Comparison of ENCODE assay signal across 9 mouse cellular contexts in genomic region chr5:90977244-90977643, GRCm38 (mm10). TPM values are rescaled to one million over a fixed set of nuclear protein-coding genes. Genes with fewer than 3 reads are reported as not detected.
DNase-seq lines count a peak whose midpoint lies in the region; ATAC-seq and TF ChIP-seq lines count a peak whose summit lies in the region.
"Had no signal": no experiment of that assay in that cellular context is flagged by ENCODE, and none has a peak within 500 bp of the region (broad histone marks: within the 10 kb centered on the region; RNA-seq: fewer than 3 reads in every experiment).

No protein-coding gene starts in this region.

- H3K27ac ChIP-seq in intestine, postnatal 0 days (ENCODE audit: low read depth, low read length), result no peak overlapping the region
- H3K27ac ChIP-seq in intestine, embryonic 15.5 days, result no peak overlapping the region

- peak; percentile 76 for TF ChIP-seq CTCF in intestine, postnatal 0 days (IDR thresholded peaks at IDR 0.05; ENCODE audit: low read depth)

- peak; percentile 61 for DNase-seq in ZHBTc4 (ENCODE audit: low read depth, low spot score)
- DNase-seq in cerebellum, postnatal 4 days (ENCODE audit: low spot score in 2 of 2), result peak; percentile 37 to 66
- DNase-seq in gastrocnemius, postnatal 25 days, result peak; percentile 25
- peak; percentile 27 for DNase-seq in large intestine, adult 2 months (ENCODE audit: low read depth, low spot score)
- peak; percentile 50 for DNase-seq in lung, postnatal 25 days (ENCODE audit: low spot score)
- peak; percentile 15 to 44 for DNase-seq in right cerebral cortex, postnatal 36 days (ENCODE audit: low spot score in 2 of 2)

- ATAC-seq in intestine, postnatal 0 days, result no peak
- ATAC-seq in intestine, embryonic 15.5 days, result no peak

- H3K9ac ChIP-seq in intestine, postnatal 0 days (ENCODE audit: low read depth, low read length), result no peak overlapping the region
- no peak overlapping the region for H3K9ac ChIP-seq in intestine, embryonic 15.5 days

- H3K27me3 ChIP-seq in intestine, postnatal 0 days (replicated peaks; ENCODE audit: control insufficient read depth, insufficient read depth, low read length), result no peaks in the 10 kb centered on the region
- H3K27me3 ChIP-seq in intestine, embryonic 15.5 days (replicated peaks), result no peaks in the 10 kb centered on the region

- H3K4me1 ChIP-seq in intestine, postnatal 0 days (replicated peaks; ENCODE audit: control insufficient read depth, insufficient read depth, low read length), result no peaks in the 10 kb centered on the region
- no peaks in the 10 kb centered on the region for H3K4me1 ChIP-seq in intestine, embryonic 15.5 days (replicated peaks)

- WGBS in intestine, postnatal 0 days, result 75% methylated on average over 4 of the region's 4 CpGs
- WGBS in intestine, embryonic 15.5 days, result 82% methylated on average over 4 of the region's 4 CpGs
- WGBS in large intestine, adult 2 months, result 68% methylated on average over 4 of the region's 4 CpGs

- no peaks in the 10 kb centered on the region for H3K9me3 ChIP-seq in intestine, postnatal 0 days (ENCODE audit: control insufficient read depth)
- H3K9me3 ChIP-seq in intestine, embryonic 15.5 days, result no peaks in the 10 kb centered on the region

- no peak overlapping the region for H3K4me3 ChIP-seq in intestine, postnatal 0 days (ENCODE audit: low read depth, low read length)
- no peak overlapping the region for H3K4me3 ChIP-seq in intestine, embryonic 15.5 days (replicated peaks)

- H3K36me3 ChIP-seq in intestine, postnatal 0 days (ENCODE audit: control insufficient read depth, insufficient read depth), result no peaks in the 10 kb centered on the region
- no peaks in the 10 kb centered on the region for H3K36me3 ChIP-seq in intestine, embryonic 15.5 days

- H3K4me2 ChIP-seq in intestine, postnatal 0 days (replicated peaks; ENCODE audit: low read depth), result no peak overlapping the region
- H3K4me2 ChIP-seq in intestine, embryonic 15.5 days (replicated peaks), result no peak overlapping the region

RNA-seq across cellular contexts. Expression of gene Mthfd2l, which starts 46.3 kb away (rescaled TPM):
- 33.9 TPM in 2 replicates for polyA plus RNA-seq in intestine, postnatal 0 days (2015; fragmentation: Nextera tagmentation; extraction: Ambion mirVana)
- 37.1 and 46.2 TPM in 2 replicates for polyA plus RNA-seq in intestine, embryonic 15.5 days (2015; fragmentation: Nextera tagmentation; extraction: Ambion mirVana)
- total RNA-seq in gastrocnemius, postnatal 25 days (2021), result 1 to 10 TPM; 6.5 to 8.8 TPM
- 12.7 and 19.5 TPM in 2 replicates for polyA plus RNA-seq in large intestine, adult 2 months (2012; rRNA removed)

RNA-seq across cellular contexts. Expression of gene Epgn, which starts 50.0 kb away (rescaled TPM):
- 0.12 TPM in 1 of 2 replicates, not detected in the other for polyA plus RNA-seq in intestine, postnatal 0 days (2015; fragmentation: Nextera tagmentation; extraction: Ambion mirVana)
- not detected in 2 replicates for polyA plus RNA-seq in intestine, embryonic 15.5 days (2015; fragmentation: Nextera tagmentation; extraction: Ambion mirVana)
- total RNA-seq in gastrocnemius, postnatal 25 days (2021), result under 1 TPM; 0.28 to 0.59 TPM
- 0.05 and 0.14 TPM in 2 replicates for polyA plus RNA-seq in large intestine, adult 2 months (2012; rRNA removed)
- polyA plus RNA-seq: liver, embryonic 16.5 days had no signal
